In the genomic region with DNA sequence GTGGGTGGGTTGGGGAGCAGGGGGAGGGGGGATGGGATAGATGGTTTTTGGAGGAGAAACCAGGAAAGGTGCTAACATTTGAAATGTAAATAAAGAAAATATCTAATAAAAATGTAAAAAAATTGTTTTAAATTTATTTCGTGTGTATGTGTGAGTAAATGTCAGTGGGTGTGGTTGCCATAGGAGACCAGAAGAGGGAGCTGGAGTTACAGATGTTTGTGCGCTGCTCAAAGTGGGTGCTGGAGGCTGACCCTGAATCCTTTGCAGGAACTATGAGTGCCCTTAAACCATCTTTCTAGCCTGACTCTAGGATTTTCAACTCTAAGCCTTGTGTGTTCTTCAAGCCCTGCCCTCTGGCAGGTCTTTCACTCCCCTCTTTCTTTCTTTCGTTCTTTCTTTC, we compare ENCODE assay signal across 19 mouse cellular contexts. TPM values are rescaled to one million over a fixed set of nuclear protein-coding genes. Genes with fewer than 3 reads are reported as not detected.
DNase-seq lines count a peak whose midpoint lies in the region; ATAC-seq and TF ChIP-seq lines count a peak whose summit lies in the region.
"Had no signal": no experiment of that assay in that cellular context is flagged by ENCODE, and none has a peak within 500 bp of the region (broad histone marks: within the 10 kb centered on the region; RNA-seq: fewer than 3 reads in every experiment).

No protein-coding gene starts in this region.

- H3K4me1 ChIP-seq in kidney, postnatal 0 days (replicated peaks; ENCODE audit: insufficient read depth, low read length): no peaks in the 10 kb centered on the region
- H3K4me1 ChIP-seq in kidney, embryonic 16.5 days (ENCODE audit: insufficient read depth, low read length): no peaks in the 10 kb centered on the region
- H3K4me1 ChIP-seq in MEL (ENCODE audit: control insufficient read depth in 1 of 2, insufficient read depth in 2 of 2, low read length in 2 of 2): no peaks in the 10 kb centered on the region
- no peaks in the 10 kb centered on the region for H3K4me1 ChIP-seq in liver, embryonic 14.5 days (replicated peaks; ENCODE audit: control insufficient read depth in 2 of 2, insufficient read depth in 2 of 2, low read length in 1 of 2)
- H3K4me1 ChIP-seq in cerebellum, adult 2 months (ENCODE audit: control insufficient read depth, insufficient read depth, low read length): no peaks in the 10 kb centered on the region
- H3K4me1 ChIP-seq: embryonic facial prominence, embryonic 12.5 days; forebrain, embryonic 13.5 days; midbrain, embryonic 13.5 days had no signal

- H3K9ac ChIP-seq in kidney, postnatal 0 days (ENCODE audit: low read depth, low read length): no peak overlapping the region
- no peak overlapping the region for H3K9ac ChIP-seq in kidney, embryonic 16.5 days (replicated peaks; ENCODE audit: low read length)
- H3K9ac ChIP-seq in MEL (ENCODE audit: control insufficient read depth, low read depth, low read length, poor library complexity, severe bottlenecking): no peak overlapping the region
- no peak overlapping the region for H3K9ac ChIP-seq in liver, embryonic 14.5 days (replicated peaks)
- H3K9ac ChIP-seq: embryonic facial prominence, embryonic 12.5 days; forebrain, embryonic 13.5 days; midbrain, embryonic 13.5 days had no signal

- no peak for DNase-seq in kidney, postnatal 0 days (ENCODE audit: low spot score)
- DNase-seq in A20 (ENCODE audit: low read depth, low spot score): peak; percentile 51
- DNase-seq in MEL (ENCODE audit: low read depth, low spot score): peak; percentile 61
- no peak for DNase-seq in liver, embryonic 14.5 days (ENCODE audit: low read depth in 3 of 3, low spot score in 3 of 3)
- DNase-seq in urinary bladder, postnatal 4 days (ENCODE audit: low spot score in 2 of 2): no peak
- no peak for DNase-seq in left cerebral cortex, postnatal 36 days (ENCODE audit: low spot score in 2 of 2)
- DNase-seq in cerebellum, adult 2 months: no peak
- DNase-seq: adrenal gland, postnatal 25 days; cerebellum, adult 18-20 months; gastrocnemius, postnatal 36 days; kidney, postnatal 14 days; spleen, adult 18-20 months had no signal

- H3K79me2 ChIP-seq in MEL (ENCODE audit: control insufficient read depth, insufficient read depth, low read length, poor library complexity): no peaks in the 10 kb centered on the region

- TF ChIP-seq POLR2A in MEL (IDR thresholded peaks at IDR 0.05; ENCODE audit: control insufficient read depth in 1 of 2, insufficient read depth in 1 of 2, low read depth in 1 of 2, low read length in 2 of 2, poor library complexity in 1 of 2): no peak
- no peak for TF ChIP-seq POLR2A in cerebellum, adult 2 months (IDR thresholded peaks at IDR 0.05; ENCODE audit: borderline replicate concordance, insufficient read depth, low read length)

- TF ChIP-seq CTCF in kidney, postnatal 0 days (IDR thresholded peaks at IDR 0.05; ENCODE audit: low read depth): peak; percentile 33; the same call in 1 of the 2 replicates
- TF ChIP-seq CTCF in MEL (IDR thresholded peaks at IDR 0.05 in 2 of 3, conservative IDR thresholded peaks at IDR 0.05 in 1 of 3; ENCODE audit: control insufficient read depth in 1 of 3, insufficient read depth in 1 of 3, low read depth in 2 of 3, low read length in 3 of 3, poor library complexity in 1 of 3, severe bottlenecking in 1 of 3): peak; percentile 36 to 60 (median 56)
- TF ChIP-seq CTCF in liver, embryonic 14.5 days (IDR thresholded peaks at IDR 0.05; ENCODE audit: low read depth): peak; percentile 58
- TF ChIP-seq CTCF in cerebellum, adult 2 months (IDR thresholded peaks at IDR 0.05; ENCODE audit: borderline replicate concordance, insufficient read depth, low read depth, low read length): no peak

- intact Hi-C loops in left cerebral cortex, postnatal 36 days (cut with DNase I): no loop called here

- 80% methylated on average over 3 of the region's 3 CpGs for WGBS in kidney, postnatal 0 days
- 67% methylated on average over 3 of the region's 3 CpGs for WGBS in kidney, embryonic 16.5 days
- WGBS in liver, embryonic 14.5 days (ENCODE audit: insufficient replicate concordance): 49% methylated on average over 3 of the region's 3 CpGs
- WGBS in cerebellum, adult 2 months: 81% methylated on average over 3 of the region's 3 CpGs

- no peak overlapping the region for H3K4me2 ChIP-seq in kidney, postnatal 0 days (ENCODE audit: low read length)
- no peak overlapping the region for H3K4me2 ChIP-seq in kidney, embryonic 16.5 days (replicated peaks; ENCODE audit: low read depth, low read length)
- H3K4me2 ChIP-seq in liver, embryonic 14.5 days (ENCODE audit: low read depth): no peak overlapping the region
- H3K4me2 ChIP-seq: embryonic facial prominence, embryonic 12.5 days; forebrain, embryonic 13.5 days; midbrain, embryonic 13.5 days had no signal

- H3K27ac ChIP-seq in kidney, postnatal 0 days: no peak overlapping the region
- H3K27ac ChIP-seq in kidney, embryonic 16.5 days (ENCODE audit: low read length): no peak overlapping the region
- H3K27ac ChIP-seq in MEL (ENCODE audit: control insufficient read depth, low read depth, low read length): no peak overlapping the region
- H3K27ac ChIP-seq in liver, embryonic 14.5 days: no peak overlapping the region
- no peak overlapping the region for H3K27ac ChIP-seq in cerebellum, adult 2 months (ENCODE audit: insufficient read depth, low read length)
- H3K27ac ChIP-seq: embryonic facial prominence, embryonic 12.5 days; forebrain, embryonic 13.5 days; hindbrain, postnatal 0 days; midbrain, embryonic 13.5 days had no signal

- no peak for ATAC-seq in kidney, postnatal 0 days (replicated peaks; ENCODE audit: low FRiP score, low read depth)
- ATAC-seq in kidney, embryonic 16.5 days (ENCODE audit: low FRiP score, low TSS enrichment): no peak
- no peak for ATAC-seq in liver, embryonic 14.5 days (ENCODE audit: insufficient read depth)
- ATAC-seq: forebrain, embryonic 13.5 days; hindbrain, postnatal 0 days; midbrain, embryonic 13.5 days had no signal

- H3K4me3 ChIP-seq in kidney, postnatal 0 days (replicated peaks; ENCODE audit: low read depth, low read length): no peak overlapping the region
- no peak overlapping the region for H3K4me3 ChIP-seq in kidney, embryonic 16.5 days (ENCODE audit: low read length)
- H3K4me3 ChIP-seq in MEL (ENCODE audit: control insufficient read depth in 1 of 2, insufficient read depth in 1 of 2, low read depth in 2 of 2, low read length in 2 of 2): no peak overlapping the region
- no peak overlapping the region for H3K4me3 ChIP-seq in liver, embryonic 14.5 days (ENCODE audit: insufficient read depth in 1 of 2, low read depth in 2 of 2, low read length in 2 of 2)
- no peak overlapping the region for H3K4me3 ChIP-seq in cerebellum, adult 2 months (replicated peaks; ENCODE audit: insufficient read depth, low read depth, low read length)
- H3K4me3 ChIP-seq: embryonic facial prominence, embryonic 12.5 days; forebrain, embryonic 13.5 days; midbrain, embryonic 13.5 days had no signal

- no peaks in the 10 kb centered on the region for H3K36me3 ChIP-seq in kidney, postnatal 0 days (ENCODE audit: insufficient read depth, low read length)
- H3K36me3 ChIP-seq in kidney, embryonic 16.5 days (ENCODE audit: insufficient read depth, low read length): no peaks in the 10 kb centered on the region
- no peaks in the 10 kb centered on the region for H3K36me3 ChIP-seq in MEL (ENCODE audit: control insufficient read depth in 1 of 2, insufficient read depth in 2 of 2, low read length in 2 of 2)
- no peaks in the 10 kb centered on the region for H3K36me3 ChIP-seq in liver, embryonic 14.5 days (replicated peaks; ENCODE audit: control insufficient read depth, insufficient read depth, low read depth)
- H3K36me3 ChIP-seq: embryonic facial prominence, embryonic 12.5 days; midbrain, embryonic 13.5 days had no signal

- H3K9me3 ChIP-seq in kidney, postnatal 0 days (replicated peaks; ENCODE audit: low read length): no peaks in the 10 kb centered on the region
- H3K9me3 ChIP-seq in kidney, embryonic 16.5 days (ENCODE audit: low read length): no peaks in the 10 kb centered on the region
- no peaks in the 10 kb centered on the region for H3K9me3 ChIP-seq in MEL (replicated peaks; ENCODE audit: insufficient read depth, low read length)
- no peaks in the 10 kb centered on the region for H3K9me3 ChIP-seq in liver, embryonic 14.5 days (ENCODE audit: control insufficient read depth, low read length)
- H3K9me3 ChIP-seq: embryonic facial prominence, embryonic 12.5 days; forebrain, embryonic 13.5 days; midbrain, embryonic 13.5 days had no signal

- H3K27me3 ChIP-seq in kidney, postnatal 0 days (ENCODE audit: insufficient read depth, low read length): no peaks in the 10 kb centered on the region
- H3K27me3 ChIP-seq in kidney, embryonic 16.5 days (ENCODE audit: insufficient read depth, low read length): no peaks in the 10 kb centered on the region
- peaks cover 5 to 10% of the 10 kb centered on the region in 2 experiments; a peak in 3 of 4 replicates for H3K27me3 ChIP-seq in MEL (ENCODE audit: control insufficient read depth in 1 of 2, insufficient read depth in 2 of 2, low read length in 2 of 2)
- no peaks in the 10 kb centered on the region for H3K27me3 ChIP-seq in liver, embryonic 14.5 days (ENCODE audit: control insufficient read depth, insufficient read depth, low read length)
- no peaks in the 10 kb centered on the region for H3K27me3 ChIP-seq in cerebellum, adult 2 months (ENCODE audit: control insufficient read depth, insufficient read depth, low read length)
- H3K27me3 ChIP-seq: embryonic facial prominence, embryonic 12.5 days; forebrain, embryonic 13.5 days; midbrain, embryonic 13.5 days had no signal

- TF ChIP-seq RAD21 in MEL (IDR thresholded peaks at IDR 0.05; ENCODE audit: low read depth, low read length): peak; percentile 56

- TF ChIP-seq EP300 in MEL (IDR thresholded peaks at IDR 0.05; ENCODE audit: low read depth in 1 of 2, low read length in 2 of 2): no peak
- TF ChIP-seq EP300 in liver, embryonic 14.5 days (IDR thresholded peaks at IDR 0.05; ENCODE audit: low read depth): no peak

RNA-seq across cellular contexts. Expression of gene Ovol2, which starts 16.6 kb away (rescaled TPM):
- 1.2 and 1.8 TPM in 2 replicates for polyA plus RNA-seq in kidney, postnatal 0 days (2015; fragmentation: Nextera tagmentation; extraction: Ambion mirVana)
- polyA plus RNA-seq in kidney, embryonic 16.5 days (2015; fragmentation: Nextera tagmentation; extraction: Ambion mirVana): 1.1 and 1.2 TPM in 2 replicates
- total RNA-seq in MEL (2012; rRNA removed): not detected in 2 replicates
- not detected for polyA plus RNA-seq in MEL (2012; ENCODE audit: insufficient read depth in 1 of 2, insufficient read length in 2 of 2, low read depth in 1 of 2, low replicate concordance in 2 of 2, missing spikeins in 1 of 2)
- polyA plus RNA-seq in liver, embryonic 14.5 days (2012; rRNA removed): 0.03 and 0.05 TPM in 2 replicates
- polyA plus RNA-seq in liver, embryonic 14.5 days (2014; fragmentation: Nextera tagmentation; extraction: Ambion mirVana): not detected in 2 replicates
- 10 to 100 TPM in 1 of 2 experiments, 1 to 10 TPM in 1; 6.9 to 10.8 TPM for total RNA-seq in left cerebral cortex, postnatal 36 days (2021)
- polyA plus RNA-seq in cerebellum, adult 2 months (2012; rRNA removed): not detected in 2 replicates
- total RNA-seq: adrenal gland, postnatal 25 days; gastrocnemius, postnatal 36 days; hindbrain, postnatal 0 days had no signal
- polyA plus RNA-seq: forebrain, embryonic 13.5 days; liver, embryonic 16.5 days; midbrain, embryonic 13.5 days; neural tube, embryonic 11.5 days had no signal

RNA-seq across cellular contexts. Expression of gene Kat14, which starts 20.3 kb away (rescaled TPM):
- polyA plus RNA-seq in kidney, postnatal 0 days (2015; fragmentation: Nextera tagmentation; extraction: Ambion mirVana): 36.5 and 37.5 TPM in 2 replicates
- 52.5 and 57.0 TPM in 2 replicates for polyA plus RNA-seq in kidney, embryonic 16.5 days (2015; fragmentation: Nextera tagmentation; extraction: Ambion mirVana)
- total RNA-seq in MEL (2012; rRNA removed): 24.6 and 25.9 TPM in 2 replicates
- polyA plus RNA-seq in MEL (2012; ENCODE audit: insufficient read depth in 1 of 2, insufficient read length in 2 of 2, low read depth in 1 of 2, low replicate concordance in 2 of 2, missing spikeins in 1 of 2): 10 to 100 TPM in 1 of 2 experiments, not detected in 1; 52.9 TPM
- polyA plus RNA-seq in liver, embryonic 14.5 days (2012; rRNA removed): 11.3 and 13.7 TPM in 2 replicates
- 11.8 and 13.5 TPM in 2 replicates for polyA plus RNA-seq in liver, embryonic 14.5 days (2014; fragmentation: Nextera tagmentation; extraction: Ambion mirVana)
- total RNA-seq in left cerebral cortex, postnatal 36 days (2021): 10 to 100 TPM; 35.6 to 39.5 TPM
- 34.1 and 35.3 TPM in 2 replicates for polyA plus RNA-seq in cerebellum, adult 2 months (2012; rRNA removed)

RNA-seq across cellular contexts. Expression of gene Pet117, which starts 20.3 kb away (rescaled TPM):
- 3.2 and 3.3 TPM in 2 replicates for polyA plus RNA-seq in kidney, postnatal 0 days (2015; fragmentation: Nextera tagmentation; extraction: Ambion mirVana)
- 0.56 TPM in 1 of 2 replicates, not detected in the other for polyA plus RNA-seq in kidney, embryonic 16.5 days (2015; fragmentation: Nextera tagmentation; extraction: Ambion mirVana)
- not detected in 2 replicates for total RNA-seq in MEL (2012; rRNA removed)
- not detected for polyA plus RNA-seq in MEL (2012; ENCODE audit: insufficient read depth in 1 of 2, insufficient read length in 2 of 2, low read depth in 1 of 2, low replicate concordance in 2 of 2, missing spikeins in 1 of 2)
- polyA plus RNA-seq in liver, embryonic 14.5 days (2012; rRNA removed): not detected in 2 replicates
- polyA plus RNA-seq in liver, embryonic 14.5 days (2014; fragmentation: Nextera tagmentation; extraction: Ambion mirVana): 0.77 and 0.80 TPM in 2 replicates
- 1 to 10 TPM; 7.3 to 8.1 TPM for total RNA-seq in left cerebral cortex, postnatal 36 days (2021)
- not detected in 2 replicates for polyA plus RNA-seq in cerebellum, adult 2 months (2012; rRNA removed)
- total RNA-seq: hindbrain, postnatal 0 days had no signal
- polyA plus RNA-seq: embryonic facial prominence, embryonic 12.5 days; neural tube, embryonic 11.5 days had no signal

Comparison
In these comparisons a context has a peak if more than half of its experiments do, and no peak if none do; other contexts are left out.
1. DNase-seq: peak in A20 (single experiment) and MEL (single experiment); none in kidney, postnatal 0 days (single experiment), liver, embryonic 14.5 days (0 of 3), urinary bladder, postnatal 4 days (0 of 2), left cerebral cortex, postnatal 36 days (0 of 2) and cerebellum, adult 2 months (0 of 2).